Mouse (Mus musculus): Measurements from ENCODE around the gene Sox14.

The Sox14 gene

GRCm38 (mm10) chr9:99875618-99876372 is at the start of gene Sox14:
Gene Sox14, minus strand, starts transcription at chr9:99876170.
- DNase-seq (ENCODE audit: low read depth in 1 of 2, low spot score in 2 of 2): no peak

- no peak for DNase-seq (ENCODE audit: low read depth in 1 of 2, low spot score in 2 of 2)
These were observed 3.3 kb upstream of the Sox14 start for GRCm38 (mm10) chr9:99879311-99879710.

GRCm38 (mm10) chr9:99878588-99878987 is 2.6 kb upstream of the Sox14 start:
- no peak for DNase-seq (ENCODE audit: low read depth in 1 of 2, low spot score in 2 of 2)

GRCm38 (mm10) chr9:99877056-99877546 is 1.1 kb upstream of the Sox14 start:
- no peak for DNase-seq (ENCODE audit: low read depth in 1 of 2, low spot score in 2 of 2)

GRCm38 (mm10) chr9:99876373-99877055 is 544 bp upstream of the Sox14 start:
- DNase-seq (ENCODE audit: low read depth in 1 of 2, low spot score in 2 of 2): no peak

GRCm38 (mm10) chr9:99874735-99875617 is 994 bp downstream of the Sox14 start:
- DNase-seq (ENCODE audit: low read depth in 1 of 2, low spot score in 2 of 2): no peak

GRCm38 (mm10) chr9:99873721-99874120 is 2.2 kb downstream of the Sox14 start:
- DNase-seq (ENCODE audit: low read depth in 1 of 2, low spot score in 2 of 2): no peak

- DNase-seq (ENCODE audit: low read depth in 1 of 2, low spot score in 2 of 2): no peak
These were observed 2.8 kb downstream of the Sox14 start for GRCm38 (mm10) chr9:99873116-99873620.

- no peak for DNase-seq (ENCODE audit: low read depth in 1 of 2, low spot score in 2 of 2)
These were observed 3.5 kb downstream of the Sox14 start for GRCm38 (mm10) chr9:99872204-99873115.

GRCm38 (mm10) chr9:99871556-99872203 is 4.3 kb downstream of the Sox14 start:
- DNase-seq (ENCODE audit: low read depth in 1 of 2, low spot score in 2 of 2): no peak

- no peak for DNase-seq (ENCODE audit: low read depth in 1 of 2, low spot score in 2 of 2)
These were observed 5.0 kb downstream of the Sox14 start for GRCm38 (mm10) chr9:99870780-99871555.

- DNase-seq (ENCODE audit: low read depth in 1 of 2, low spot score in 2 of 2): no peak
These were observed 5.8 kb downstream of the Sox14 start for GRCm38 (mm10) chr9:99869936-99870779.

GRCm38 (mm10) chr9:99869275-99869674 is 6.7 kb downstream of the Sox14 start:
- DNase-seq (ENCODE audit: low read depth in 1 of 2, low spot score in 2 of 2): no peak

GRCm38 (mm10) chr9:99868606-99869005 is 7.4 kb downstream of the Sox14 start:
- DNase-seq (ENCODE audit: low read depth in 1 of 2, low spot score in 2 of 2): no peak

GRCm38 (mm10) chr9:99868054-99868453 is 7.9 kb downstream of the Sox14 start:
- DNase-seq (ENCODE audit: low read depth in 1 of 2, low spot score in 2 of 2): no peak

GRCm38 (mm10) chr9:99862936-99863335 is 13.0 kb downstream of the Sox14 start:
- no peak for DNase-seq (ENCODE audit: low read depth in 1 of 2, low spot score in 2 of 2)

- DNase-seq (ENCODE audit: low read depth in 1 of 2, low spot score in 2 of 2): no peak
These were observed 21.5 kb downstream of the Sox14 start for GRCm38 (mm10) chr9:99854486-99854885.

- no peak for DNase-seq (ENCODE audit: low read depth in 1 of 2, low spot score in 2 of 2)
These were observed 22.6 kb downstream of the Sox14 start for GRCm38 (mm10) chr9:99853356-99853755.

Measured in monocyte, adult 2 months (primary cell).